Mouse (Mus musculus): ENCODE data around the gene Tdrd3.

Tdrd3 gene

DNA sequence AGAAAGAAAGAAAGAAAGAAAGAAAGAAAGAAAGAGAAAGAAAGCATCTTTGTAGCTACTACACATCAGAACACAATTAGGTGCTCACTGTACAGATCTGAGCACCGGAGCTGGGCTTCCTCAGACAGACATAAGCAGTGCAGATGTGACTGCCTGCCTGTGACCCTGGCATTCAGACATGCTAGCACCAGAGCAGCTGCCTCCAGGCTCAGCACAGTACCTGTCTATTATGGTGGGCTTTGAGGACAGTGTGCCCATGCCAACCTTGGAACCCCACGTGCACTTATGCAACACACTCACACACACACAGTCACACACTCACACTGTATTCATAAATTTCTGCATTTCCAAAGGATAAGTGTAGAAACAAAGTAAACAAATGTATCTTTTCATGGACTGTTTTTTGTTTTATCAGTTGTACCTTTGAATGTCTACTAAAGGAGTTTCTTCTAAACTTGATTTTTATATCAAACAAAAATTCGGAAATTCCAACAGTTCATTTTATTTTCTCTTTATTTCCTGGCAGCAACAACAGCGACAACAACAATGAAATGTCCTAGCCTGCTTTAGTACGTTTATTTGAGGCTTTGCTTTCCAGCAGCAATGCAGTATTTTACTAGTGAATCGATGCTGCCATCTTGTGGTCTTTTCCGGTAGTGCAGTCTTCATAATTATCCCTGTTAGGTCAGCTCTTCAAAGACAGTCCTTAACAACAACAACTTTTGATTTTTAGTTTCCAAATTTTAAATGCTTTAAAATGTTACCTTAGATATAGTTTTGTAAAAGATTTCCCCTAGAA, 35.4 kb downstream of the Tdrd3 start:
- in situ Hi-C loops (cut with MseI, MboI) = loop anchor here in 1 of 2 experiments (25.0 kb wide), 1 partner anchor 1010 kb away; the partner anchor contains the start of gene Pcdh20

- in situ Hi-C loops (cut with MseI, MboI) = loop anchor here in 1 of 2 experiments (25.0 kb wide), 1 partner anchor 1007 kb away; the partner anchor contains the start of gene Pcdh20
Observed at GRCm38 (mm10) chr14:87455630-87456175, 39.3 kb downstream of the Tdrd3 start.

DNA sequence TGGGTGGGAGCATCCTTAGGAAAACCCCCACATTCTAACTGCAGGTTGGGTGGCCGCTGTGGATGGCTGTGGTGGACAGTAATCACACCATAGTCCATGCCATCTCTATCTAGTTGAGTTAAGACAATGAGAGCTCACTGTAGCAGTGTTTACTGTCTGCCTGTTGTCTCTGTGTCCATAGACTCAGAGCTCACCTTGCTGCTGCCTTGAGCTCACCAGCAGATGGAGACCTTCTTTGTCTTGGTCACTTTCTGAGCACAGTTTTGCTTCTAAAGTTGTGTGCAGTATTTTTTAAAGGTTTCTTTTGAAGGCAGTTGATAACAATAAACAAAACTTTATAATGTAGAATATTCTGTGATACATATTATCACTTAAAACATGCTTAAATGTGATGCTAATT, 43.3 kb downstream of the Tdrd3 start:
- in situ Hi-C loops (cut with MseI, MboI) = loop anchor here (10.0 to 25.0 kb wide), 2 partner anchors 1003 to 1525 kb away; partner anchors contain the start of gene Pcdh20 (in 1 of the 2)

DNA sequence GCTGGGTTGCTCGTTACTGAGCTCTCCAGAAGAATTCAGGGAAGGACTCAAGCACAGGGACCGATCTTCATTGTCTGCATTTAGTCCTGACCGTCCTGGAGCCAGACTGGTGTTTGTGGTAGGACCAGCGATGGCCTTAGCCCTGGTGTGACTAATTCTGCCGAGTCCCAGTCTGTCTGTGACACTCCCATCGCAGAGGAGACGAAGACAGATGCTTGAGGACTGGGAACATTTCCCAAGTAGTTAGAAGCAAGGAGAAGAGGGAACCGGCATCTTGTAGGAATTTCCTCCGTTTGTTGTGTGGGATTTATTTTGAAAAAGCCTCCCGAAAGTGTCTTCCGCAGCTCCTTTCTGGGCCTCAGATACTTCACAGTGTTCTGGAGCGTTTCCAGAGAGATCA, 45.1 kb downstream of the Tdrd3 start:
- in situ Hi-C loops (cut with MseI, MboI) = loop anchor here (10.0 to 25.0 kb wide), 2 partner anchors 1001 to 1523 kb away; partner anchors contain the start of gene Pcdh20 (in 1 of the 2)

GRCm38 (mm10) chr14:87463963-87464654, 47.7 kb downstream of the Tdrd3 start:
- in situ Hi-C loops (cut with MseI, MboI) = loop anchor here (10.0 to 25.0 kb wide), 2 partner anchors 998 to 1521 kb away; partner anchors contain the start of gene Pcdh20 (in 1 of the 2)

GRCm38 (mm10) chr14:87464655-87465054, 48.2 kb downstream of the Tdrd3 start:
- in situ Hi-C loops (cut with MseI, MboI) = loop anchor here (10.0 to 25.0 kb wide), 2 partner anchors 998 to 1520 kb away; partner anchors contain the start of gene Pcdh20 (in 1 of the 2)

DNA sequence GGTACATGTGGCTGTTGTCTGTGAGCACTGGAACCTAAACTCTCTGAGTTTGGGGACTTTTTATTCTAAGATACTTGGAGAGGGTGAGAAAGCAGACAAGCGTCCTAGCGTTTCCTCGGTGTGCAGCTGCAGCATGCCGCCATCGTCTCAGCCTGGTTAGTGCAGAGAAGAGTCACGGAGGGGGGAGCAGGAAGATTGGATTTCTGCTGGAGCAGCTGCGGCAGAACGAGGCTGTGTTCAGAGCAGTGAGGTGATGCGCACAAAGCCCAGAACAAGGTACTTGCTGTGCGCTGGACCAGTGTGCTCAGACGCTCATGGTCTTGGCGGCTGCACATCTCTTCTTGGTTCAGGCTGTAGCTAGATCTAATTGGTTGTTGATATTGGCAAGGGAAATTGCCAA, 51.1 kb downstream of the Tdrd3 start:
- in situ Hi-C loops (cut with MseI, MboI) = loop anchor here (10.0 to 25.0 kb wide), 2 partner anchors 995 to 1517 kb away; partner anchors contain the start of gene Pcdh20 (in 1 of the 2)

- in situ Hi-C loops (cut with MseI, MboI) = loop anchor here in 1 of 2 experiments (25.0 kb wide), 1 partner anchor 991 kb away; the partner anchor contains the start of gene Pcdh20
Observed at GRCm38 (mm10) chr14:87471521-87471920, 55.1 kb downstream of the Tdrd3 start.

DNA sequence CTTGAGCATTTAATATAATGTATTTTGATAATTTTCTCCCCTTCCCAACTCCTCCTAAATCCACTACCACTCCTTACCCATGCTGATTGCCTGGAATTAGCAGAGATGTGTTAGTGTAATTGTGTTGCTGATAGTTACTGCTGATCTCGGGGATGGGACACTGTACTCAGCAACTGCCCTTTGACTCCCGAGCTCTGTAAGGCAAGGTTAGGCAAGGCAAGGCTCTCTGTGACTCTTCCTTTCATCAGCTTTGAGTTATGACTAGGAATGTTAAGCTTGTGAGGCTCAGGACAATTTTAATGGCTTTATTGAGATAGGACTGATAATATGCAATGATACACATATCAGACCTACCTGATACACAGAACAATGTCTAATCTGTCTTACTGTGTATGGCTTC, 56.3 kb downstream of the Tdrd3 start:
- in situ Hi-C loops (cut with MseI, MboI) = loop anchor here in 1 of 2 experiments (25.0 kb wide), 1 partner anchor 990 kb away; the partner anchor contains the start of gene Pcdh20

DNA sequence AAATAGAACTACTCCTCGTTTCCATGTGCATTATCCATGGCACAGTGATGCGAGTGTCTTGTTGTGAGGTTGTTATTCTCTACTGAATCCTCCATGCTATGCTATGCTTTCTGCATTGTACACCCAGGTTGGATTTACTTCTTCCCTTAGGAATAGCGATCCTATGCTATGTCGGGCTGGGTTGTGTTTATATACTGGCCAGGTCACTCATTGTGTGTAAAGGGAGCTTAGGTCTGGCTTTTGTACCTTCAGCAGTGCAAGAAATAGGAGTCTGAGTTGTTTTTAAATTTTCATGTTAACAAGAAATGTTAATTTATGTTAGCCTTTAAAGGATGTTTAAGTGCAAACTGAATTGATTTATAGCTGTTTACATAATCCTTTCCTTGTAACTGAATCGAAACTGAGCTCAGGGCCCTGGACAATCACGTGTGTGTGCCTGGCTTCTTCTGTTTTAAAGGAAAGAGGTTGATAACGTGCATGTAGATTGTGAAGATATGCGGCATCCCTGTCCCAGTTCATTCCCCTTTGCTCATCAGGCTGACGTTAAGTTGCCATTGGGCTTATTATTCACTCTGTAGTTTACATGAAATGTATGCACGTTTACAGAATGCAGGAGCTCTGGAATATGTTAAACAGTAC, 59.4 kb downstream of the Tdrd3 start:
- in situ Hi-C loops (cut with MseI, MboI) = no loop called here

- in situ Hi-C loops (cut with MseI, MboI) = no loop called here
Observed at GRCm38 (mm10) chr14:87478339-87478951, 62.0 kb downstream of the Tdrd3 start.

- in situ Hi-C loops (cut with MseI, MboI) = no loop called here
Observed at GRCm38 (mm10) chr14:87485888-87486287, 69.4 kb downstream of the Tdrd3 start.

- in situ Hi-C loops (cut with MseI, MboI) = no loop called here
Observed at GRCm38 (mm10) chr14:87497955-87498594, 81.6 kb downstream of the Tdrd3 start.

- in situ Hi-C loops (cut with MseI, MboI) = no loop called here
Observed at GRCm38 (mm10) chr14:87505924-87506323, 89.5 kb downstream of the Tdrd3 start.

- in situ Hi-C loops (cut with MseI, MboI) = no loop called here
Observed at GRCm38 (mm10) chr14:87515281-87515680, 98.8 kb downstream of the Tdrd3 start.

DNA sequence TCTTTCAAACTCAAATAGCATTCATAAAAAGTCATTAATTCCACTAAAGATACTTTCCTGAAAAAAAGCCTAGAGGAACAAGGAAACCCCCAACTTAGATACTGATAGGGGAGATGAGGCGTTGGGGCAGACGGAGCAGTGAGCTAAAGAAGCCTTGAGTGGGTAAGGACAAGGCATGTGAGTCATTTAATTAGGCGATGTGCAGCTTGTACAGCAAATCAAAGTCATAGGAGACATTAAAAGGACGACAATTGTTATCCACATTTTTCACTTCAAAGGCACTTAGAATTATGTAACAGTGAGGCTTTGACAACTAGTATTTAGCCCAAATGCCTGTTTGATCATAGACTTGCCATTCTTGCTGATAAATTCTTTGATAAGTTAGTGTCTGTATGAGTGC, 100.9 kb downstream of the Tdrd3 start:
- in situ Hi-C loops (cut with MseI, MboI) = no loop called here

- in situ Hi-C loops (cut with MseI, MboI) = no loop called here
Observed at GRCm38 (mm10) chr14:87531847-87532246, 115.4 kb downstream of the Tdrd3 start.

GRCm38 (mm10) chr14:87537127-87537819, 120.8 kb downstream of the Tdrd3 start:
- in situ Hi-C loops (cut with MseI, MboI) = no loop called here

- in situ Hi-C loops (cut with MseI, MboI) = no loop called here
Observed at GRCm38 (mm10) chr14:87549986-87550385, 133.5 kb downstream of the Tdrd3 start.

DNA sequence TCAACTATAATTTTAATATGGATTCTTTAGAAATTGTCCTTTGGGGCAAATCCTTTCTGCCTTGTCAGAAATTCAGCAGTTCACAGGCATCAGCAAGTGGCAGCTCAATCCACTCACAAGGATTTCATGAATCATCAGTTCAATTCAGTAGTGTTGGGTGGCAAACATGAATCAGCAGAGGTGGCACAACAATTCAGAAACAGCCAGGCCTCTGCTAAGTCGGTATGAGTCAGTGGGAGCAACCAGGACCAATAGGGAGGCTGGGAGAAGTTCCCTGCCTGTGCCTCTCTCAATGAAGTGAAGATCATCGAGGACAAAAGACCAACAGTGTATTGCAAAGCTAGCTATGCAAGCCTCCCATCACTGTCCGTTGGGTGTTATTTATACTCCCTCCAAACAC, 135.8 kb downstream of the Tdrd3 start:
- in situ Hi-C loops (cut with MseI, MboI) = no loop called here
